Mouse (Mus musculus) intestine, embryonic 14.5 days (tissue): ENCODE results near the gene Tmem39b. TPM values are rescaled to one million over a fixed set of nuclear protein-coding genes. Genes with fewer than 3 reads are reported as not detected.
A peak's percentile ranks its signal among the peaks of the same experiment; 100 is the strongest.
"Not testable (repeated sequence)": the region's sequence is repeated elsewhere in the genome, so short reads cannot be mapped to it uniquely, and the experiment has no call there.

ENCODE experiments used
- ATAC-seq: fragments of 200-750 bp; cut with Nextera tagmentation; replicated peaks from 2 replicates; pipeline ENCODE4 v1.8.0; 2017; ENCODE audit warnings: low read depth, moderate number of reproducible peaks, moderate TSS enrichment, moderate library complexity; ENCODE audit not compliant: low FRiP score, low TSS enrichment
- DNase-seq: peaks from one replicate; pipeline ENCODE4 v3.0.0-alpha.2; 2018; ENCODE audit warnings: low spot score
- H3K27ac ChIP-seq: fragments of 300-500 bp; sonication (generic); 2 replicates; pipeline ENCODE4 v1.5.1; 2014; ENCODE audit warnings: low read depth, mild to moderate bottlenecking, control low read depth
- H3K27me3 ChIP-seq: fragments of 300-500 bp; sonication (generic); replicated peaks from 2 replicates; pipeline ENCODE4 v1.6.1; 2014; ENCODE audit warnings: low read length, control low read depth; ENCODE audit not compliant: control insufficient read depth, insufficient read depth
- H3K36me3 ChIP-seq: fragments of 300-500 bp; sonication (generic); 2 replicates; pipeline ENCODE4 v1.6.1; 2014; ENCODE audit warnings: low read length, control low read depth; ENCODE audit not compliant: control insufficient read depth, insufficient read depth
- H3K4me1 ChIP-seq: fragments of 300-500 bp; sonication (generic); replicated peaks from 2 replicates; pipeline ENCODE4 v1.6.1; 2014; ENCODE audit warnings: low read length, control low read depth, mixed read lengths; ENCODE audit not compliant: control insufficient read depth, insufficient read depth
- H3K4me2 ChIP-seq: fragments of 300-500 bp; sonication (generic); 2 replicates; pipeline ENCODE4 v1.6.1; 2014; ENCODE audit warnings: low read length
- H3K4me3 ChIP-seq: fragments of 300-500 bp; sonication (generic); 2 replicates; pipeline ENCODE4 v1.5.1; 2014; ENCODE audit warnings: low read depth, low read length, control low read depth, mixed read lengths
- H3K9ac ChIP-seq: fragments of 300-500 bp; sonication (generic); 2 replicates; pipeline ENCODE4 v1.6.1; 2014; ENCODE audit warnings: mild to moderate bottlenecking, low read length
- H3K9me3 ChIP-seq: fragments of 300-500 bp; sonication (generic); 2 replicates; pipeline ENCODE4 v1.6.1; 2016; ENCODE audit warnings: low read length, control low read depth; ENCODE audit not compliant: control insufficient read depth
- WGBS: fragments of 180-500 bp; shearing (Covaris S2); extraction: QIAGEN DNeasy Blood & Tissue Kit; methylation state at CpG from one replicate; pipeline ENCODE4 v1.1.7; 2014; 5-methylcytosine and 5-hydroxymethylcytosine counted together
- polyA plus RNA-seq: library from polyadenylated mRNA; unstranded; fragments of >200 nt; fragmentation: Nextera tagmentation; extraction: Ambion mirVana; gene quantifications from 2 replicates; pipeline ENCODE4 v1.2.1, GENCODE M21; 2014

The Tmem39b gene
- polyA plus RNA-seq, 1 experiment from 2014 or later: 26.6 TPM

DNA sequence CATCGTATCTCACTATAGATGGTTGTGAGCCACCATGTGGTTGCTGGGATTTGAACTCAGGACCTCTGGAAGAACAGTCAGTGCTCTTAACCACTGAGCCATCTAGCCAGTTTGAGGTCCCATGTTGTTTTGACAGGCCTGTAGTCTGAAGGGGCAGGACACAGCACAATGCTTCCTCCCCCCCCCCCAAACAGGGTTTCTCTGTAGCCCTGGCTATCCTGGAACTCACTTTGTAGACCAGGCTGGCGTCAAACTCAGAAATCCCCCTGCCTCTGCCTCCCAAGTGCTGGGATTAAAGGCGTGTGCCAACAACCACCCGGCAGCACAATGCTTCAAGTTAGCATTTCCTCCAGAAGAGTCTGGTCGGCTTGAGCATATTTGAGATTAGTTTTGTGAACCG, 4.0 kb upstream of the Tmem39b start:
- H3K4me2 ChIP-seq, H3K9ac ChIP-seq, DNase-seq, H3K27me3 ChIP-seq, H3K4me3 ChIP-seq, H3K9me3 ChIP-seq, H3K27ac ChIP-seq, ATAC-seq: not testable (repeated sequence)
- WGBS: 93% methylated on average over 6 of the region's 6 CpGs
- Histone ChIP-seq H3K4me1 (peaks cover 23% of the 10 kb centered on the region), H3K36me3 (peaks cover 30% of the 10 kb centered on the region)

DNA sequence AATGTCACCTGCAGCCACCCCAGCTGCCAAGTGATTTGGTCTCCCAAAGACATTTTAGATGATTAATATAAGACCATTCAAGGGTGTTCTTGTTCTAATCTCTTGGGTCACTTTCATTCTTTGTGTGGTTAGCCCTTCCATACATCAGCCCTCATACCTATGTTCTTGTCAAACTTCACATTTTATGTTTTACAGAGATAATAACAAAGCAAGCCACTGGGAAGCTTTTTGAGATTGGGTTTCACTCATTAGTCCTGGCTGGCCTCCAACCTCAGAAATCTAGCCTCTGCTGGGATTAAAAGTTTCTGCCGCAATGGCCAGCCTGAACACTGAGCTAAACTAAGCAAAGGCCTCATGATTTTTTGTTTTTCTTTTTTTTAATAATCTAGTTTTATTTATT, 3.6 kb upstream of the Tmem39b start:
- Histone ChIP-seq H3K4me1 (peaks cover 27% of the 10 kb centered on the region), H3K9me3 (no peaks in the 10 kb centered on the region), H3K27ac (no peak overlapping the region), H3K36me3 (peaks cover 28% of the 10 kb centered on the region), H3K27me3 (no peaks in the 10 kb centered on the region), H3K4me3 (no peak overlapping the region), H3K9ac (no peak overlapping the region), H3K4me2 (no peak overlapping the region)
- ATAC-seq: no peak
- no peak for DNase-seq
- WGBS: 76% methylated on average over 1 of the region's 1 CpGs

DNA sequence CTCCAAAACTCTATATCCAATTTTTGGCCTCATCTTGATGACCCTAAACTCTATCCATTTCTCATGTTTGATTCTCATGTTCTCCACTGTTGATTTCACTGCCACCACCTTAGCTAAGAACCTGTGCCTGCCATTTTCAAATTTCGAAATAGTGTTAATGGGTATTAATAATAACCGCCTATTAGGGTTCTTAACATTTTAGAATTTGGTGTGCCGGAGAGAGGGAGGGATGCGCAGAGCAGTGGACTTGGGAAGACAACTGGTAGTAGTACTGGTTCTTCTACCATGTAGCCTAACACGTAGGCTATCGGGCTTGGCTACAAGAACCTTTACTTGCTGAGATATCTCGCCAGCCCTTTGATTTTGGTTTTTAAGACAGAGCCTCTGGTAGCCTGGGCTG, 553 bp upstream of the Tmem39b start:
- no peak for DNase-seq
- H3K36me3 ChIP-seq: peaks cover 22% of the 10 kb centered on the region
- no peaks in the 10 kb centered on the region for H3K27me3 ChIP-seq
- no peak for ATAC-seq
- H3K27ac ChIP-seq: peak overlapping the region; percentile 84
- H3K4me3 ChIP-seq: peak overlapping the region; percentile 60
- peak overlapping the region; percentile 57 for H3K9ac ChIP-seq
- H3K4me1 ChIP-seq: peaks cover 12% of the 10 kb centered on the region
- H3K9me3 ChIP-seq: no peaks in the 10 kb centered on the region
- WGBS: 86% methylated on average over 7 of the region's 7 CpGs
- peak overlapping the region; percentile 57 for H3K4me2 ChIP-seq

DNA sequence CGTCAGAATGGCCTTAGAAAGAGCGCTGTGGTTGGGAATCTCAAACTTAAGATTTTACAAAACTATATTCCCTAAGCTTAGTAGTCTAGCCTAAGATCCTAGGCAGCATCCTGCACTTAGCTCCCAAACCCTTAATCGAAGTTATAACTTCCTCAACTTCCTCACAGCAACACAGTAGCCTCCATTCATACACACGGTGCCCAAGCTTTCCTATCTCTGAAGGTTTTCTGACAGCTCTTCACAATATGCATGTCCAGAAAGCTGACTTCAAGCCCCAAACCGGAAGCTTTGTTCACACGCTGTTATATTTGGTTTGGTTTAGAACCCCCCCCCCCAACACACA, 852 bp downstream of the Tmem39b start:
- no peak for ATAC-seq
- no peaks in the 10 kb centered on the region for H3K27me3 ChIP-seq
- peaks cover 33% of the 10 kb centered on the region for H3K36me3 ChIP-seq
- H3K4me3 ChIP-seq: peak overlapping the region; percentile 60
- H3K9ac ChIP-seq: peak overlapping the region; percentile 57
- 21% methylated on average over 6 of the region's 6 CpGs for WGBS
- DNase-seq: no peak
- H3K9me3 ChIP-seq: no peaks in the 10 kb centered on the region
- no peak overlapping the region for H3K27ac ChIP-seq
- peaks cover 6% of the 10 kb centered on the region for H3K4me1 ChIP-seq
- H3K4me2 ChIP-seq: peak overlapping the region; percentile 46

DNA sequence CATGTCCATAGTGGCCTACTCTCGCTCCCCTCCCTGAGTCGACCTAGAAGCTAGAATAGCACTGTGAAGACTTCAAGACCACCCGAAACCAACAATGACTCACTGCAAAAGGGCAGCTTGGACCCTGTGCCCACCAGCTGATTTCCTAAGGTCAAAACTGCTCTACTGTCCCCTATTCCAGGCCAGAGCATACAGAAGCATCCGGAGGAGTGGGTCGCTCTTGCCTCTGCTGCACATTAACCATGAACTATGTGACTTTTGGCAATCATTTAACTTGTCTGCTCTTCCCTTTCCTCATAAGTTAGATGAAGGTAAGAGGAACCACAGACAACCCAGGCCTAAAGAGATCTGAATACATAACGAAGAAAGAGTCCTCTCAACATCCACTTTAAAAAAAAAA, 12.1 kb downstream of the Tmem39b start:
- peaks cover 95% of the 10 kb centered on the region for H3K36me3 ChIP-seq

DNA sequence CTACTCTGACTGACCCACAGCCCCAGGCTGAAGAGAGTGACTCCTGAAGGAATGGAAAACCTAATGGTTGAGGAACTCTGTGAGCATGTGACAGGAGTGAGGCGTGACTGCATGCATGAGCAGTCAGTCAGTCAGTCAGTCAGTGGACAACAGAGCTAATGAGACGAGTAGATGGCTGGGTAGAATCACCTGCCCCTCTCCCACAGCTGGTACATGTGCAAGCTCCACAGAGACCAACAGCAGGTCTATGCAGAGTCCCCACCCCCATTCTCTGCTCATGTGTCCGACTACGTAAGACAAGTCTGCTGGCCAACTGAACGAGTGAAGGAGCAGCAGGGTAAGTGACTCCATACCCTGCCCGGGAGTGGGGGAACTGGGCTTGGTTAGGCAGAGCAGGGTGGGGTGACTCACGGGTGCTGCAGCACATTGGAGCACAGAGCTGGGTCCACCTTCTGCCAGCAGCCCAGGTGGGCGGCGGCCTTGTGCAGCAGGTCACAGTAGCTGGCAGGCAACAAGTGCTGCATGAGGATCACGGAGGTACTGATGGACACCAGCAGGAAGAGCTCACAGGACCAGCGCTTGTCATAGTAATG, 12.6 kb downstream of the Tmem39b start:
- WGBS: 89% methylated on average over 11 of the region's 11 CpGs
- peaks cover 94% of the 10 kb centered on the region for H3K36me3 ChIP-seq
- no peaks in the 10 kb centered on the region for H3K4me1 ChIP-seq
- ATAC-seq (no peak), DNase-seq (no peak)
- no peak overlapping the region for H3K9ac ChIP-seq
- H3K27me3 ChIP-seq: no peaks in the 10 kb centered on the region
- no peak overlapping the region for H3K4me2 ChIP-seq
- no peaks in the 10 kb centered on the region for H3K9me3 ChIP-seq
- H3K4me3 ChIP-seq: no peak overlapping the region
- no peak overlapping the region for H3K27ac ChIP-seq

More for the DNA sequence above, 12.1 kb downstream of the Tmem39b start:
- no peak for ATAC-seq
- 92% methylated on average over 6 of the region's 6 CpGs for WGBS
- no peak overlapping the region for H3K4me2 ChIP-seq
- H3K27ac ChIP-seq: no peak overlapping the region
- H3K9ac ChIP-seq: no peak overlapping the region
- DNase-seq: no peak
- no peaks in the 10 kb centered on the region for H3K9me3 ChIP-seq
- no peak overlapping the region for H3K4me3 ChIP-seq
- H3K4me1 ChIP-seq: no peaks in the 10 kb centered on the region
- H3K27me3 ChIP-seq: no peaks in the 10 kb centered on the region

DNA sequence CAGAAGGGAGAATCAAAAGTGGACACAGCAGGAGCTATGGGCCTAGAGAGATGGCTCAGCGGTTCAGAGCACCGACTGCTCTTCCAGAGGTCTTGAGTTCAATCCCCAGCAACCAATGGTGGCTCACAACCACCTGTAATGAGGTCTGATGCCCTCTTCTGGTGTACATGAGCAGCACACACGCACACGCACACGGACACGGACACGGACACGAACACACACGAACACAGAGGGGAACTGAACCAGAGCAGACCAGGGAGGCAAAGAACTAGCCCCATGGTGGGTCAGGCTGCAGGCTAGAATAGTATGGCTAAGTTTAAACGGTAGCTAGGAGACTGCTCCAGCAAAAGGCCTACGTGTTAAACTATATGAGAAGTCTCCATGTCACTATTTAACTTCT, 14.8 kb downstream of the Tmem39b start:
- H3K4me3 ChIP-seq: no peak overlapping the region
- no peaks in the 10 kb centered on the region for H3K27me3 ChIP-seq
- H3K27ac ChIP-seq: no peak overlapping the region
- peaks cover 94% of the 10 kb centered on the region for H3K36me3 ChIP-seq
- no peak overlapping the region for H3K4me2 ChIP-seq
- no peaks in the 10 kb centered on the region for H3K9me3 ChIP-seq
- no peak overlapping the region for H3K9ac ChIP-seq
- ATAC-seq: no peak
- WGBS: 93% methylated on average over 11 of the region's 11 CpGs
- H3K4me1 ChIP-seq: no peaks in the 10 kb centered on the region
- no peak for DNase-seq

DNA sequence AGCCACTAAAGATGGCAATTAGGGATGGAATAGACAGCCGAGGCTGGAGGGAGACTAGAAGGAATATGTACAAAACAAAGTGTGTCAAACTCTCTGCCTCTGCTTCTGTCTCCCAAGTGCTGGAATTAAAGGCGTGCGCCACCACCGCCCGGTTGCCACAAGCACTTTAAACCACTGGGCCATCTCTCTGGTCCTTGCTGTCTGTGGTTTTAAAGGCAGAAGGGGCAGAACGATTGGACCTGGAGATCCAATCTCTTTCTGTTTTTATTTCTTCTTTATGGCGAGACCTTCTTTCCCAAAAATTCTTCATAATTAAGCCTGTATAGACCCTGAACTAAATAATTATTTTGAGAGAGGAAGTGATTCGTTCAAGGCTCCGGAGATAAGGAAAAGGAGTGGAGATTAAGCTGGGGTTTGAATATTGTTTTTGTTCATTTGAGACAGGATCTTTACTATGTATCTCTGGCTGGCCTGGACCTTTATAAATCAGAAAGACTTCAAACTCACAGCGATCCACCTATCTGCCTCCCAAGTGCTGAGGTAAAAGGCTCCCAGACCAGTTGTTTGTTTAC, 23.7 kb downstream of the Tmem39b start:
- DNase-seq (no peak), ATAC-seq (no peak)
- Histone ChIP-seq H3K9ac (peak overlapping the region; percentile 77), H3K4me1 (peaks cover 17% of the 10 kb centered on the region), H3K27me3 (no peaks in the 10 kb centered on the region), H3K9me3 (no peaks in the 10 kb centered on the region), H3K27ac (peak overlapping the region; percentile 94), H3K36me3 (peaks cover 24% of the 10 kb centered on the region), H3K4me3 (peak overlapping the region; percentile 77), H3K4me2 (peak overlapping the region; percentile 97)
- 4% methylated on average over 10 of the region's 10 CpGs for WGBS
